Mouse (Mus musculus) bone marrow macrophage, adult 2 months (primary cell): ENCODE measurements at regions not wholly inside any gene's neighbourhood (a gene's known extent, or its start where the extent isn't known, plus 50 kb on each side); places are given as distances from the start of the nearest gene placed in this dataset.
"Not testable (repeated sequence)": the region's sequence is repeated elsewhere in the genome, so short reads cannot be mapped to it uniquely, and the experiment has no call there.

Experiments
- H3K27ac ChIP-seq: 2 replicates; pipeline ENCODE4 v1.5.1; 2012; ENCODE audit warnings: low read depth, low read length; ENCODE audit not compliant: insufficient read depth
- H3K4me1 ChIP-seq: 2 replicates; pipeline ENCODE4 v1.6.1; 2012; ENCODE audit warnings: low read length; ENCODE audit not compliant: control insufficient read depth, insufficient read depth
- H3K4me3 ChIP-seq: 2 replicates; pipeline ENCODE4 v1.5.1; 2012; ENCODE audit warnings: mild to moderate bottlenecking, low read length, moderate library complexity; ENCODE audit not compliant: insufficient read depth
- CTCF ChIP-seq: IDR thresholded peaks from 2 replicates; pipeline ENCODE4 v1.5.1; 2012; ENCODE audit warnings: low read depth, mild to moderate bottlenecking, low read length, moderate library complexity
- POLR2A ChIP-seq: IDR thresholded peaks from 2 replicates; pipeline ENCODE4 v1.6.1; 2012; ENCODE audit warnings: mild to moderate bottlenecking, low read depth, low read length, borderline replicate concordance

- Histone ChIP-seq H3K4me3 (no peak overlapping the region), H3K4me1 (peaks cover 23% of the 10 kb centered on the region), H3K27ac (no peak overlapping the region)
- TF ChIP-seq POLR2A: no peak
- TF ChIP-seq CTCF: no peak
Measured at GRCm38 (mm10) chr7:138758386-138758785, 87.5 kb upstream of the Ppp2r2d start.

GRCm38 (mm10) chr7:138748442-138748841 lies 97.4 kb upstream of the Ppp2r2d start:
- Histone ChIP-seq H3K4me3 (no peak overlapping the region), H3K27ac (no peak overlapping the region), H3K4me1 (no peaks in the 10 kb centered on the region)
- TF ChIP-seq CTCF (no peak), POLR2A (no peak)

- Histone ChIP-seq H3K4me3 (no peak overlapping the region), H3K4me1 (no peaks in the 10 kb centered on the region), H3K27ac (no peak overlapping the region)
- TF ChIP-seq POLR2A (no peak), CTCF (no peak)
Measured at GRCm38 (mm10) chr7:138746616-138747015, 99.3 kb upstream of the Ppp2r2d start.

- Histone ChIP-seq H3K27ac (no peak overlapping the region), H3K4me1 (no peaks in the 10 kb centered on the region), H3K4me3 (no peak overlapping the region)
- TF ChIP-seq CTCF (no peak), POLR2A (no peak)
Measured at GRCm38 (mm10) chr7:138742516-138742845, 103.4 kb upstream of the Ppp2r2d start.

GRCm38 (mm10) chr7:138741816-138742515 lies 103.9 kb upstream of the Ppp2r2d start:
- TF ChIP-seq POLR2A: no peak
- no peak for TF ChIP-seq CTCF
- Histone ChIP-seq H3K27ac (no peak overlapping the region), H3K4me1 (no peaks in the 10 kb centered on the region), H3K4me3 (no peak overlapping the region)

GRCm38 (mm10) chr7:138734254-138734653 lies 111.6 kb upstream of the Ppp2r2d start:
- TF ChIP-seq CTCF: peak; percentile 61
- no peak for TF ChIP-seq POLR2A
- H3K4me1 ChIP-seq: no peaks in the 10 kb centered on the region
- H3K27ac ChIP-seq: no peak overlapping the region
- H3K4me3 ChIP-seq: no peak overlapping the region

GRCm38 (mm10) chr7:138724829-138725228 lies 121.0 kb upstream of the Ppp2r2d start:
- Histone ChIP-seq H3K4me3 (no peak overlapping the region), H3K4me1 (no peaks in the 10 kb centered on the region), H3K27ac (no peak overlapping the region)
- TF ChIP-seq POLR2A (no peak), CTCF (no peak)

- Histone ChIP-seq H3K4me3 (no peak overlapping the region), H3K4me1 (no peaks in the 10 kb centered on the region), H3K27ac (no peak overlapping the region)
- TF ChIP-seq CTCF (no peak), POLR2A (no peak)
Measured at GRCm38 (mm10) chr7:138719608-138720007, 126.3 kb upstream of the Ppp2r2d start.

GRCm38 (mm10) chr7:138719115-138719514 lies 126.8 kb upstream of the Ppp2r2d start:
- Histone ChIP-seq H3K4me3 (no peak overlapping the region), H3K27ac (no peak overlapping the region), H3K4me1 (no peaks in the 10 kb centered on the region)
- no peak for TF ChIP-seq CTCF
- no peak for TF ChIP-seq POLR2A

- Histone ChIP-seq H3K4me3 (no peak overlapping the region), H3K4me1 (no peaks in the 10 kb centered on the region), H3K27ac (no peak overlapping the region)
- no peak for TF ChIP-seq POLR2A
- TF ChIP-seq CTCF: no peak
Measured at GRCm38 (mm10) chr7:138714731-138715130, 131.1 kb upstream of the Ppp2r2d start.

- no peak overlapping the region for H3K4me3 ChIP-seq
Measured at GRCm38 (mm10) chr7:138708373-138708772, 137.5 kb upstream of the Ppp2r2d start.

GRCm38 (mm10) chr7:138699599-138699998 lies 146.3 kb upstream of the Ppp2r2d start:
- H3K4me3 ChIP-seq, H3K4me1 ChIP-seq, H3K27ac ChIP-seq: not testable (repeated sequence)

More at GRCm38 (mm10) chr7:138708373-138708772, 137.5 kb upstream of the Ppp2r2d start:
- TF ChIP-seq POLR2A (no peak), CTCF (no peak)
- Histone ChIP-seq H3K4me1 (no peaks in the 10 kb centered on the region), H3K27ac (no peak overlapping the region)
